Mouse (Mus musculus): ENCODE data around the gene Epn1. TPM values are rescaled to one million over a fixed set of nuclear protein-coding genes. Genes with fewer than 3 reads are reported as not detected.

Epn1 gene
- polyA plus RNA-seq, 1 experiment from 2014 or later = 38.0 TPM

- Histone ChIP-seq H3K27ac (ENCODE audit: low read depth) (no peak overlapping the region), H3K4me2 (ENCODE audit: low read depth, low read length) (no peak overlapping the region), H3K36me3 (replicated peaks; ENCODE audit: insufficient read depth, low read length) (no peaks in the 10 kb centered on the region), H3K4me3 (ENCODE audit: low read depth, low read length) (no peak overlapping the region), H3K9me3 (ENCODE audit: low read length) (no peaks in the 10 kb centered on the region), H3K9ac (replicated peaks) (no peak overlapping the region), H3K4me1 (ENCODE audit: insufficient read depth) (peaks cover 10% of the 10 kb centered on the region), H3K27me3 (ENCODE audit: insufficient read depth, low read length) (peaks cover 19% of the 10 kb centered on the region)
- TF ChIP-seq EP300 (IDR thresholded peaks at IDR 0.05; ENCODE audit: low read depth) (no peak), CTCF (IDR thresholded peaks at IDR 0.05; ENCODE audit: low read depth) (peak; percentile 61)
- DNase-seq = no peak
- WGBS (ENCODE audit: insufficient replicate concordance) = 12% methylated on average over 2 of the region's 2 CpGs
- no peak for ATAC-seq
These were observed 32.7 kb upstream of the Epn1 start for GRCm38 (mm10) chr7:5047313-5047712.

- whole genome bisulfite sequencing (ENCODE audit: insufficient replicate concordance) = under 1% methylated on average over 65 of the region's 65 CpGs
- peaks cover 61% of the 10 kb centered on the region for H3K27me3 ChIP-seq (ENCODE audit: insufficient read depth, low read length)
- ATAC-seq (peak; percentile 88), DNase-seq (peak; percentile 70)
- peak within 1 kb of the TSS; percentile 68 for H3K4me3 ChIP-seq (ENCODE audit: low read depth, low read length)
- peaks cover 20% of the 10 kb centered on the region for H3K4me1 ChIP-seq (ENCODE audit: insufficient read depth)
- no peaks in the 10 kb centered on the region for H3K9me3 ChIP-seq (ENCODE audit: low read length)
- peak within 1 kb of the TSS; percentile 77 for H3K9ac ChIP-seq (replicated peaks)
- peak within 1 kb of the TSS; percentile 51; the same call in 1 of the 2 replicates for H3K27ac ChIP-seq (ENCODE audit: low read depth)
- H3K36me3 ChIP-seq (replicated peaks; ENCODE audit: insufficient read depth, low read length) = no peaks in the 10 kb centered on the region
- no peak for TF ChIP-seq CTCF (IDR thresholded peaks at IDR 0.05; ENCODE audit: low read depth)
- no peak for TF ChIP-seq EP300 (IDR thresholded peaks at IDR 0.05; ENCODE audit: low read depth)
- peak within 1 kb of the TSS; percentile 81 for H3K4me2 ChIP-seq (ENCODE audit: low read depth, low read length)
These were observed 28.5 kb upstream of the Epn1 start, which contains the start of gene Zfp580 for GRCm38 (mm10) chr7:5051193-5052192. Gene Zfp580, plus strand, starts transcription at chr7:5051538.

DNA sequence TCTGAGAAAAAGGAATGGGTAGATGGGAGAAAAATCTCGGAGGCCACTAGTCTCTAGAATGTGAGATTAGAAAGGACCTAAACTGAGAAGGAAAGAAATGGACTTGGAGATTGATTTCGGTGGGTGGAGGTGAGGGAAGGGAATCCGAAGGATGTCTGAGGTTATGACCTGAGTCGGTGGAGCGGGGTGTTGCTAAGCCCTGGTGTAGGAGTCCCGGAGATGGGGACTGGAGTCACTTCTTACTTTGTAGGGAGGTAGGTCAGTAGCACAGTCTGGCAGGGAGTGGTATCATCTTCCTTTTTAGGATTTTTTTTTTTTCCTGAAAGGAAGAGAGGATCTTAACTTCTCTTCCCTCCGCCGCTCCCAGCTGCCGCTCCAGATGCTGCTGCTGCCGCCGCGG, 27.6 kb upstream of the Epn1 start:
- TF ChIP-seq CTCF (IDR thresholded peaks at IDR 0.05; ENCODE audit: low read depth) (no peak), EP300 (IDR thresholded peaks at IDR 0.05; ENCODE audit: low read depth) (no peak)
- H3K27ac ChIP-seq (ENCODE audit: low read depth) = no peak overlapping the region
- no peaks in the 10 kb centered on the region for H3K36me3 ChIP-seq (replicated peaks; ENCODE audit: insufficient read depth, low read length)
- H3K9me3 ChIP-seq (ENCODE audit: low read length) = no peaks in the 10 kb centered on the region
- peaks cover 25% of the 10 kb centered on the region for H3K4me1 ChIP-seq (ENCODE audit: insufficient read depth)
- DNase-seq (no peak), ATAC-seq (no peak)
- H3K4me2 ChIP-seq (ENCODE audit: low read depth, low read length) = peak overlapping the region; percentile 81
- H3K4me3 ChIP-seq (ENCODE audit: low read depth, low read length) = peak overlapping the region; percentile 68
- peaks cover 70% of the 10 kb centered on the region for H3K27me3 ChIP-seq (ENCODE audit: insufficient read depth, low read length)
- 0 out of 2 replicates have a peak overlapping the region, but pooled peaks have one; percentile 13 for H3K9ac ChIP-seq (replicated peaks)
- 6% methylated on average over 12 of the region's 12 CpGs for WGBS (ENCODE audit: insufficient replicate concordance)

- DNase-seq = no peak
- WGBS (ENCODE audit: insufficient replicate concordance) = 4% methylated on average over 38 of the region's 45 CpGs
- Histone ChIP-seq H3K4me1 (ENCODE audit: insufficient read depth) (peaks cover 25% of the 10 kb centered on the region), H3K4me3 (ENCODE audit: low read depth, low read length) (peak overlapping the region; percentile 21), H3K36me3 (replicated peaks; ENCODE audit: insufficient read depth, low read length) (no peaks in the 10 kb centered on the region), H3K9ac (replicated peaks) (0 out of 2 replicates have a peak overlapping the region, but pooled peaks have one; percentile 13), H3K9me3 (ENCODE audit: low read length) (no peaks in the 10 kb centered on the region), H3K27me3 (ENCODE audit: insufficient read depth, low read length) (peaks cover 74% of the 10 kb centered on the region), H3K27ac (ENCODE audit: low read depth) (no peak overlapping the region), H3K4me2 (ENCODE audit: low read depth, low read length) (peak overlapping the region; percentile 81)
- TF ChIP-seq EP300 (IDR thresholded peaks at IDR 0.05; ENCODE audit: low read depth) (no peak), CTCF (IDR thresholded peaks at IDR 0.05; ENCODE audit: low read depth) (no peak)
- ATAC-seq = no peak
These were observed 27.1 kb upstream of the Epn1 start for GRCm38 (mm10) chr7:5052931-5053343.

DNA sequence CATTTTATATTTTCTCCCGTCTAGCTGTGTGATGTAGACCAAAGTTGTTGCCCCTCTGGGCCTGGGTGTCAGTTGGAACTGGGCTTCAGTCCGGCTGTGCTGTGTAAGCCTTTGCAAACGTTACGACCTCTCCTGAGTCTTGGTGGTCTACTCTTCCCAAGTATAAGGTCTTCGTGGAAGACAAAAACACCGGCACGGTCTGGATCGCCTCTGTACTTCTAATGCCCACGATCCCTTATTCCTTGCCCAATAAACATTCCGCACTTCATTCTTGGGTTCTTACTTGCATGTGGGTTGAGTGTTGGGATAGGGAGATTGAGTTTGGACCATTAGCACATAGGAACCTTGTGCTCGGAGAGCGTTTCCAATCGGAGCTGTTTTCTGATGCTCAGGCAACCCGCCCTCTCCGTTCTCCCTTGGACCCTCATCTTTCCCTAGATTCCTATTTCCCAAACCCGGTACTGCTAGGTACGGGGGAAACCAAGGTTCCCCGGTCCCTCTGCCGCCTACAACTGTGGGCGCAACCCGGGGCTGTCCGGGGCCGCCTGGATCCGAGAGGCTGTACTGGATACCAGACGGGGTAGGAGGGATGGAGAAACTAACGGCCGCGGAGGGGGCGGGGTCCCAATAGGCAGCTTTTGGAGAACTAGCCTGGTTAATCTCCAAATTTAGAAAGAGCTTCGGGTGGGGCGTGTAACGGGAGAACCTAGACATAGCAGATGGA, 26.4 kb upstream of the Epn1 start:
- H3K4me2 ChIP-seq (ENCODE audit: low read depth, low read length) = peak overlapping the region; percentile 81
- H3K9me3 ChIP-seq (ENCODE audit: low read length) = no peaks in the 10 kb centered on the region
- H3K4me1 ChIP-seq (ENCODE audit: insufficient read depth) = peaks cover 25% of the 10 kb centered on the region
- TF ChIP-seq EP300 (IDR thresholded peaks at IDR 0.05; ENCODE audit: low read depth) (no peak), CTCF (IDR thresholded peaks at IDR 0.05; ENCODE audit: low read depth) (no peak)
- peak overlapping the region; percentile 17; the same call in 1 of the 2 replicates for H3K4me3 ChIP-seq (ENCODE audit: low read depth, low read length)
- H3K27ac ChIP-seq (ENCODE audit: low read depth) = no peak overlapping the region
- ATAC-seq (no peak), DNase-seq (no peak)
- H3K36me3 ChIP-seq (replicated peaks; ENCODE audit: insufficient read depth, low read length) = no peaks in the 10 kb centered on the region
- no peak overlapping the region for H3K9ac ChIP-seq (replicated peaks)
- WGBS (ENCODE audit: insufficient replicate concordance) = 12% methylated on average over 32 of the region's 32 CpGs
- H3K27me3 ChIP-seq (ENCODE audit: insufficient read depth, low read length) = peaks cover 74% of the 10 kb centered on the region
